Comparison of ENCODE assay signal across 29 mouse cellular contexts in genomic region chr1:140381093-140381492, GRCm38 (mm10).
A peak's percentile ranks its signal among the peaks of the same experiment; 100 is the strongest.
DNase-seq lines count a peak whose midpoint lies in the region; ATAC-seq and TF ChIP-seq lines count a peak whose summit lies in the region.
"Had no signal": no experiment of that assay in that cellular context is flagged by ENCODE, and none has a peak within 500 bp of the region (broad histone marks: within the 10 kb centered on the region; RNA-seq: fewer than 3 reads in every experiment).

No protein-coding gene starts in this region.

- TF ChIP-seq CTCF in liver, postnatal 0 days (IDR thresholded peaks at IDR 0.05; ENCODE audit: low read depth), result no peak

- no peak overlapping the region for H3K9ac ChIP-seq in liver, postnatal 0 days (replicated peaks)
- no peak overlapping the region for H3K9ac ChIP-seq in liver, embryonic 11.5 days (ENCODE audit: low read depth, low read length)
- H3K9ac ChIP-seq: embryonic facial prominence, embryonic 12.5 days; embryonic facial prominence, embryonic 15.5 days; forebrain, postnatal 0 days; heart, embryonic 13.5 days; hindbrain, embryonic 13.5 days; intestine, embryonic 15.5 days had no signal

- H3K9me3 ChIP-seq in heart, embryonic 10.5 days, result no peaks in the 10 kb centered on the region
- H3K9me3 ChIP-seq in liver, postnatal 0 days (ENCODE audit: low read length), result no peaks in the 10 kb centered on the region
- no peaks in the 10 kb centered on the region for H3K9me3 ChIP-seq in liver, embryonic 11.5 days (ENCODE audit: control insufficient read depth, low read length)
- H3K9me3 ChIP-seq: embryonic facial prominence, embryonic 12.5 days; embryonic facial prominence, embryonic 15.5 days; heart, embryonic 13.5 days; hindbrain, embryonic 10.5 days; hindbrain, embryonic 13.5 days; intestine, embryonic 15.5 days had no signal

- peak; percentile 86 for ATAC-seq in liver, postnatal 0 days
- no peak for ATAC-seq in liver, embryonic 11.5 days (replicated peaks; ENCODE audit: low FRiP score)
- ATAC-seq: forebrain, embryonic 14.5 days; forebrain, postnatal 0 days; hindbrain, embryonic 16.5 days; intestine, embryonic 15.5 days; Patski had no signal

- no peak overlapping the region for H3K4me3 ChIP-seq in heart, embryonic 10.5 days
- H3K4me3 ChIP-seq in liver, postnatal 0 days (ENCODE audit: low read depth, low read length), result no peak overlapping the region
- H3K4me3 ChIP-seq in liver, embryonic 11.5 days (ENCODE audit: low read depth, low read length), result no peak overlapping the region
- H3K4me3 ChIP-seq: embryonic facial prominence, embryonic 12.5 days; embryonic facial prominence, embryonic 15.5 days; gastrocnemius, adult 2 months; heart, embryonic 13.5 days; hindbrain, embryonic 10.5 days; hindbrain, embryonic 13.5 days; intestine, embryonic 15.5 days had no signal

- H3K27ac ChIP-seq in heart, embryonic 10.5 days, result no peak overlapping the region
- H3K27ac ChIP-seq in liver, postnatal 0 days (ENCODE audit: low read depth), result peak overlapping the region; percentile 89
- H3K27ac ChIP-seq in liver, embryonic 11.5 days (ENCODE audit: low read depth, low read length), result no peak overlapping the region
- H3K27ac ChIP-seq: embryonic facial prominence, embryonic 12.5 days; embryonic facial prominence, embryonic 15.5 days; gastrocnemius, adult 2 months; heart, embryonic 13.5 days; hindbrain, embryonic 10.5 days; hindbrain, embryonic 13.5 days; intestine, embryonic 15.5 days had no signal

- H3K4me2 ChIP-seq in liver, postnatal 0 days (ENCODE audit: low read depth, low read length), result no peak overlapping the region
- H3K4me2 ChIP-seq in liver, embryonic 11.5 days, result no peak overlapping the region
- H3K4me2 ChIP-seq: embryonic facial prominence, embryonic 12.5 days; embryonic facial prominence, embryonic 15.5 days; heart, embryonic 13.5 days; hindbrain, embryonic 13.5 days; intestine, embryonic 15.5 days had no signal

- TF ChIP-seq EP300 in liver, postnatal 0 days (IDR thresholded peaks at IDR 0.05; ENCODE audit: low read depth), result peak; percentile 74

- no peaks in the 10 kb centered on the region for H3K36me3 ChIP-seq in heart, embryonic 10.5 days
- no peaks in the 10 kb centered on the region for H3K36me3 ChIP-seq in liver, postnatal 0 days (replicated peaks; ENCODE audit: insufficient read depth, low read length)
- H3K36me3 ChIP-seq in liver, embryonic 11.5 days (ENCODE audit: control insufficient read depth, insufficient read depth, low read length), result no peaks in the 10 kb centered on the region
- H3K36me3 ChIP-seq: embryonic facial prominence, embryonic 12.5 days; embryonic facial prominence, embryonic 15.5 days; G1E; heart, embryonic 13.5 days; hindbrain, embryonic 10.5 days; hindbrain, embryonic 13.5 days; intestine, embryonic 15.5 days had no signal

- H3K27me3 ChIP-seq in heart, embryonic 10.5 days (ENCODE audit: insufficient read depth, poor library complexity, severe bottlenecking), result no peaks in the 10 kb centered on the region
- H3K27me3 ChIP-seq in liver, postnatal 0 days (ENCODE audit: insufficient read depth, low read length), result no peaks in the 10 kb centered on the region
- no peaks in the 10 kb centered on the region for H3K27me3 ChIP-seq in liver, embryonic 11.5 days (replicated peaks; ENCODE audit: control insufficient read depth, insufficient read depth, low read length)
- H3K27me3 ChIP-seq: CH12.LX; embryonic facial prominence, embryonic 12.5 days; embryonic facial prominence, embryonic 15.5 days; heart, embryonic 13.5 days; hindbrain, embryonic 13.5 days; intestine, embryonic 15.5 days; Patski had no signal

- intact Hi-C loops in heart, postnatal 14 days (cut with DNase I), result no loop called here
- intact Hi-C loops in heart, postnatal 25 days (cut with DNase I), result no loop called here

- H3K4me1 ChIP-seq in heart, embryonic 10.5 days, result 0 out of 2 replicates have a peak, but pooled peaks cover 4% of the 10 kb centered on the region
- no peaks in the 10 kb centered on the region for H3K4me1 ChIP-seq in liver, postnatal 0 days (ENCODE audit: insufficient read depth)
- H3K4me1 ChIP-seq in liver, embryonic 11.5 days (replicated peaks; ENCODE audit: control insufficient read depth, insufficient read depth, low read length), result no peaks in the 10 kb centered on the region
- H3K4me1 ChIP-seq: embryonic facial prominence, embryonic 12.5 days; embryonic facial prominence, embryonic 15.5 days; hindbrain, embryonic 10.5 days; hindbrain, embryonic 13.5 days; intestine, embryonic 15.5 days had no signal

- WGBS in heart, embryonic 10.5 days, result 86% methylated on average over 3 of the region's 3 CpGs
- WGBS in liver, postnatal 0 days (ENCODE audit: insufficient replicate concordance), result 74% methylated on average over 3 of the region's 3 CpGs
- WGBS in liver, embryonic 11.5 days, result 94% methylated on average over 3 of the region's 3 CpGs

- peak; percentile 37 to 51 for DNase-seq in heart, adult 18-20 months
- DNase-seq in heart, embryonic 10.5 days (ENCODE audit: low spot score), result no peak
- DNase-seq in heart, adult 9 months (ENCODE audit: low spot score in 2 of 2), result peak; percentile 36 to 51
- DNase-seq in heart, postnatal 14 days, result no peak
- DNase-seq in liver, postnatal 0 days, result no peak
- no peak for DNase-seq in liver, embryonic 11.5 days (ENCODE audit: low spot score)
- DNase-seq in heart, postnatal 25 days (ENCODE audit: low spot score), result peak; percentile 4
- DNase-seq: adrenal gland, adult 2 months; adrenal gland, postnatal 14 days; B cell, adult 2 months; cerebellum, adult 11 months; cerebellum, adult 2 months; cerebellum, adult 9-11 months; cerebellum, postnatal 25 days; forebrain, postnatal 0 days; gastrocnemius, adult 2 months; gastrocnemius, postnatal 14 days; kidney, adult 11 months had no signal

Comparison
In these comparisons a context has a peak if more than half of its experiments do, and no peak if none do; other contexts are left out.
1. DNase-seq: peak in heart, adult 18-20 months (2 of 2), heart, adult 9 months (2 of 2) and heart, postnatal 25 days (single experiment); none in heart, embryonic 10.5 days (single experiment), heart, postnatal 14 days (0 of 2), liver, postnatal 0 days (single experiment) and liver, embryonic 11.5 days (single experiment).